Mouse (Mus musculus): Measurements from ENCODE around the gene Cers3.

DNA sequence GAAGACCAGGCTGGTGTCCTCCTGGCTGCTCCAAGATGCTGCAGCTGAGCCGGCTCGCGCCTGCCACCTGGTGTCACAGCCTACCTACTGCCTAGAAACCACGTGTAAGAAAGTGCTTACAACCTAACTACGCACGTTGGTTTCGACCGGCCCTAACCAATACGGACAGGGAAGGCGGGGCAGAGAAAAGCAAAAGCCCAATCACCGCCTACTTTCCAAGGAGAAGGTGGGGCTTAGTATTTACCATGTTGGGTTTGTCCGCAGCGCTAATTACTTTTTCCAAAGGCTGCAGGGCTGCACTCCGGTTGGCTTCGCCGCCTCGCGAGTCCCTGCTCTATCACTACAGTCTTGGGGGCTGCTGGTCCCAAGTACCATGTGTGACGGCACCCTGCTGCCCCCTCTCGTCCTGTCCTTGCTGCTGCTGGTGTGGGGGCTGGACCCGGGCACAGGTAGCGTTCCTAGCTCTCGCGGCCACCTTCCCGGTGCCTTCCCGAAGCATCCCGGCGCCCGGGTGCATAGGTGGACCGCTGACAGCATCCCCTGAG, 96.2 kb downstream of the Cers3 start, which contains the start of gene Adamts17:
- TF ChIP-seq ZC3H11A (IDR thresholded peaks at IDR 0.05; ENCODE audit: borderline replicate concordance, low read depth, low read length) = peak; percentile 55; the same call in 1 of the 2 replicates
- no peak for TF ChIP-seq ZNF384 (IDR thresholded peaks at IDR 0.05; ENCODE audit: low read depth, low read length)
- no peak for TF ChIP-seq MAFK (IDR thresholded peaks at IDR 0.05; ENCODE audit: insufficient read depth, low read depth, low read length)
- TF ChIP-seq HCFC1 (IDR thresholded peaks at IDR 0.05; ENCODE audit: borderline replicate concordance, insufficient read depth, low read length) = no peak
